Mouse (Mus musculus) layer of hippocampus, adult 18-20 months (tissue): Measurements from ENCODE around the gene Prr14. TPM values are rescaled to one million over a fixed set of nuclear protein-coding genes. Genes with fewer than 3 reads are reported as not detected.
"Not testable (repeated sequence)": the region's sequence is repeated elsewhere in the genome, so short reads cannot be mapped to it uniquely, and the experiment has no call there.

Experiments
- DNase-seq, 2 experiments: peaks; one replicate each; pipeline ENCODE4 v3.0.0; 2022; ENCODE audit warnings: low spot score in 2 of 2
- total RNA-seq, 2 experiments: library from RNA; stranded (reverse); gene quantifications; 2 replicates each; pipeline ENCODE4 v1.2.3; 2021

Prr14 gene
- total RNA-seq, 2 experiments from 2014 or later = 27.4 to 30.4 TPM

GRCm38 (mm10) chr7:127470743-127471645 is 11.6 kb downstream of the Prr14 start:
- peak; percentile 92 to 97 for DNase-seq

GRCm38 (mm10) chr7:127471646-127472010 is 12.2 kb downstream of the Prr14 start:
- DNase-seq = no peak

- DNase-seq = peak in 1 of 2 experiments; percentile 39
Observed at GRCm38 (mm10) chr7:127472060-127472459, 12.6 kb downstream of the Prr14 start.

GRCm38 (mm10) chr7:127473705-127474104 is 14.3 kb downstream of the Prr14 start:
- no peak for DNase-seq

- DNase-seq = no peak
Observed at GRCm38 (mm10) chr7:127474378-127475070, 15.1 kb downstream of the Prr14 start.

- no peak for DNase-seq
Observed at GRCm38 (mm10) chr7:127475186-127475740, 15.9 kb downstream of the Prr14 start.

GRCm38 (mm10) chr7:127476336-127476735 is 16.9 kb downstream of the Prr14 start:
- DNase-seq = no peak

GRCm38 (mm10) chr7:127476855-127477254 is 17.4 kb downstream of the Prr14 start:
- DNase-seq = no peak

GRCm38 (mm10) chr7:127477687-127478634 is 18.6 kb downstream of the Prr14 start:
- DNase-seq = peak; percentile 99 to 100

GRCm38 (mm10) chr7:127478635-127479317 is 19.4 kb downstream of the Prr14 start, which contains the start of gene Fbrs:
TSS of gene Fbrs (plus strand) at chr7:127479199.
- peak; percentile 88 to 95 for DNase-seq

GRCm38 (mm10) chr7:127479318-127480225 is 20.2 kb downstream of the Prr14 start:
- no peak for DNase-seq

- no peak for DNase-seq
Observed at GRCm38 (mm10) chr7:127480321-127480720, 20.9 kb downstream of the Prr14 start.

- DNase-seq = no peak
Observed at GRCm38 (mm10) chr7:127485416-127485815, 26.0 kb downstream of the Prr14 start.

GRCm38 (mm10) chr7:127488364-127488763 is 29.0 kb downstream of the Prr14 start:
- DNase-seq = not testable (repeated sequence)

GRCm38 (mm10) chr7:127489982-127490381 is 30.6 kb downstream of the Prr14 start:
- DNase-seq = no peak

GRCm38 (mm10) chr7:127491846-127492245 is 32.4 kb downstream of the Prr14 start:
- no peak for DNase-seq

- no peak for DNase-seq
Observed at GRCm38 (mm10) chr7:127494648-127495047, 35.2 kb downstream of the Prr14 start.

- DNase-seq = no peak
Observed at GRCm38 (mm10) chr7:127497382-127497781, 38.0 kb downstream of the Prr14 start.

- peak in 1 of 2 experiments; percentile 54 for DNase-seq
Observed at GRCm38 (mm10) chr7:127498407-127498806, 39.0 kb downstream of the Prr14 start.
